Mouse (Mus musculus) midbrain, embryonic 12.5 days (tissue): ENCODE measurements around the gene Shf. TPM values are rescaled to one million over a fixed set of nuclear protein-coding genes. Genes with fewer than 3 reads are reported as not detected.
"Not testable (repeated sequence)": the region's sequence is repeated elsewhere in the genome, so short reads cannot be mapped to it uniquely, and the experiment has no call there.

ENCODE experiments used
- ATAC-seq: fragments of 200-750 bp; cut with Nextera tagmentation; 2 replicates; pipeline ENCODE4 v1.8.0; 2017; ENCODE audit warnings: low read depth, moderate TSS enrichment, moderate library complexity; ENCODE audit not compliant: low FRiP score
- H3K27ac ChIP-seq: fragments of 300-500 bp; sonication (generic); replicated peaks from 2 replicates; pipeline ENCODE4 v1.5.1; 2016; ENCODE audit warnings: mild to moderate bottlenecking
- H3K27me3 ChIP-seq: fragments of 300-500 bp; sonication (generic); 2 replicates; pipeline ENCODE4 v1.6.1; 2016; ENCODE audit warnings: mild to moderate bottlenecking
- H3K36me3 ChIP-seq: fragments of 300-500 bp; sonication (generic); 2 replicates; pipeline ENCODE4 v1.6.1; 2016
- H3K4me1 ChIP-seq: fragments of 300-500 bp; sonication (generic); 2 replicates; pipeline ENCODE4 v1.6.1; 2016
- H3K4me2 ChIP-seq: fragments of 300-500 bp; sonication (generic); replicated peaks from 2 replicates; pipeline ENCODE4 v1.6.1; 2016; ENCODE audit warnings: mild to moderate bottlenecking, moderate library complexity
- H3K4me3 ChIP-seq: fragments of 300-500 bp; sonication (generic); 2 replicates; pipeline ENCODE4 v1.5.1; 2016; ENCODE audit warnings: mild to moderate bottlenecking
- H3K9ac ChIP-seq: fragments of 300-500 bp; sonication (generic); replicated peaks from 2 replicates; pipeline ENCODE4 v1.6.1; 2016; ENCODE audit warnings: mild to moderate bottlenecking, moderate library complexity
- H3K9me3 ChIP-seq: fragments of 300-500 bp; sonication (generic); 2 replicates; pipeline ENCODE4 v1.6.1; 2016; ENCODE audit warnings: mild to moderate bottlenecking
- WGBS: fragments of 180-500 bp; shearing (Covaris S2); methylation state at CpG from one replicate; pipeline ENCODE4 v1.1.7; 2016; 5-methylcytosine and 5-hydroxymethylcytosine counted together
- polyA plus RNA-seq: library from polyadenylated mRNA; unstranded; fragments of >200 nt; fragmentation: Nextera tagmentation; extraction: Ambion mirVana; gene quantifications from 2 replicates; pipeline ENCODE4 v1.2.1, GENCODE M21; 2016

Gene Shf
- polyA plus RNA-seq, 1 experiment from 2014 or later, result 9.2 TPM

DNA sequence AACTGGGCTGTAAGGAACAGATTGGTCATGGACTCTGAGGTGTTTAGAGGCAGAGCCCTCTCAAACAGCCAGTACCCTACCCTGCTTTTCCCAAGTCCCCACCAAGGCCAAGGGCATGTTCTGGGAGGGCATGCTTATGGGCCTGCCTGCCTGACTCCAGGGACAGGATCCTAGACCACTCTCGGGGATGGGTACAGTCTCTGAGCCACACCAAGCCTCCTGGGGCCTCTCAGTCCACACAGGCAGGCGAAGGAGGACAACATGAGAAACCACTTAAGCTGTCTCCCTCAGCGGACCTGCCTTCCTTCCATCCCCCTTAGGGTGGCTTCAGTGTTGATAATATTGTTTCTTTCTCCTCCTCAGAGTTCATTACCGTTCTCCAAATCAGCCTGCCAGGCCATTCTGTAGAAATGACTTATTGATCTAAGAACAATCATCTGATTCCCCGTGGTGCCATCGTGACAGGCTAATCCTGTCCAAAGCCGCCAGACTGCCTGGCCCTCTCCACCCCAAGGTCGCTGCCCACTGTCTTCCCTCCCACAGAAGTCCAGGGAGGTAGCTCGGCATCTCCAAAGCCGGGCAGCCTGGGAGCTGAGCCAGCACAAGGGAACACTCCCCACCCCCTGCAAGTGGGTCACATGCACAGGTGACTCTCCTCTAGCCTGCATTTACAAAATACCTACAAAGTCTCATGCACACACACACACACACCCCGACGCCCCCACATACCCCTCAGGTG, 14.6 kb downstream of the Shf start:
- 59% methylated on average over 12 of the region's 12 CpGs for WGBS
- no peak overlapping the region for H3K4me3 ChIP-seq
- peaks cover 44% of the 10 kb centered on the region for H3K36me3 ChIP-seq
- no peaks in the 10 kb centered on the region; the same call in 1 of the 2 replicates for H3K27me3 ChIP-seq
- H3K9me3 ChIP-seq, result no peaks in the 10 kb centered on the region
- ATAC-seq, result no peak
- H3K27ac ChIP-seq, result peak overlapping the region; percentile 39; the same call in 1 of the 2 replicates
- no peak overlapping the region for H3K4me2 ChIP-seq
- peaks cover 47% of the 10 kb centered on the region for H3K4me1 ChIP-seq
- no peak overlapping the region for H3K9ac ChIP-seq

DNA sequence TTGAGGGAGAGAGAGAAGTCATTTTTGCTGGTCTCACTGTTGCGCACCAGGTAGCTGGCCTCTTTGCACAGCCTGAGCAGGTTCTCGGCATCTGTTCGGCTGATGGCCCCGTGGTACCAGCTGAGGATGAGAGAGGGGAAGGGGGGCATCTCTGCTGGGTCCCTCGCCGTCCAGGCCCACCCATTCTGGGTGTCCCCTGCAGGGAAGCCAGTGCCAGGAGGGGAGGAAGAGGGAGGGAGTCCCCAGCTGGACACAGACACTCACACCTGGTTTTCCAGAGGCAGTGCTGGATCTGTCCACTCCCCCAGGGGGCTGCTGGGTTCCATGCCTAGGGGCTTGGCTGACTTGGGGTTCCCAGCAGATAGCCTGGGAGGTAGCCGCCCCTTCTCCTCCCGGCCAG, 15.2 kb downstream of the Shf start:
- peak overlapping the region; percentile 39; the same call in 1 of the 2 replicates for H3K27ac ChIP-seq
- no peak overlapping the region for H3K4me3 ChIP-seq
- H3K27me3 ChIP-seq, result no peaks in the 10 kb centered on the region; the same call in 1 of the 2 replicates
- H3K36me3 ChIP-seq, result peaks cover 40% of the 10 kb centered on the region
- no peak for ATAC-seq
- peaks cover 51% of the 10 kb centered on the region for H3K4me1 ChIP-seq
- H3K4me2 ChIP-seq, result no peak overlapping the region
- H3K9me3 ChIP-seq, result no peaks in the 10 kb centered on the region
- H3K9ac ChIP-seq, result peak overlapping the region; percentile 31; the same call in 1 of the 2 replicates
- WGBS, result 79% methylated on average over 8 of the region's 8 CpGs

DNA sequence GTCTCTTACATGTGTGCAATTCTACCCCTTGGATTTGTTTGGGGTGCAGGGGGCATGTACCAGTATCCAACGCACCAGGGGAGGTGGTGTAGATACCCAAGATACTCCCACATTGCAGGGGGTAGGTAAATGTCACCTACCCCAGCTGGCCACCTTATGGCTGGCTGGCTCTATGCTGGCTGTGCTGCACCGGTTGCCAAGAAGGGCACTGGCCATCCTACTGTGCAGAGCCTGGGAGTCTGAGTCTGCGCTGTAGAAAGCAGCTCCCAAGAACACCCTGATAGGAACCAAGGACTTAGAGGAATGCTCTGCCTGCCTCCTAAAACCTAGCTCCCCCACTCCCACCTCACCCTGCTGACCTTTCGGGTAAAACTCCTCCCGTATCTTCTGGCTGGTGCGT, 16.0 kb downstream of the Shf start:
- ATAC-seq, result no peak
- Histone ChIP-seq H3K27ac (peak overlapping the region; percentile 35; the same call in 1 of the 2 replicates), H3K4me3 (no peak overlapping the region), H3K4me2 (no peak overlapping the region), H3K9me3 (no peaks in the 10 kb centered on the region), H3K36me3 (peaks cover 38% of the 10 kb centered on the region), H3K4me1 (peaks cover 54% of the 10 kb centered on the region), H3K27me3 (no peaks in the 10 kb centered on the region; the same call in 1 of the 2 replicates), H3K9ac (no peak overlapping the region)
- 87% methylated on average over 6 of the region's 6 CpGs for WGBS

DNA sequence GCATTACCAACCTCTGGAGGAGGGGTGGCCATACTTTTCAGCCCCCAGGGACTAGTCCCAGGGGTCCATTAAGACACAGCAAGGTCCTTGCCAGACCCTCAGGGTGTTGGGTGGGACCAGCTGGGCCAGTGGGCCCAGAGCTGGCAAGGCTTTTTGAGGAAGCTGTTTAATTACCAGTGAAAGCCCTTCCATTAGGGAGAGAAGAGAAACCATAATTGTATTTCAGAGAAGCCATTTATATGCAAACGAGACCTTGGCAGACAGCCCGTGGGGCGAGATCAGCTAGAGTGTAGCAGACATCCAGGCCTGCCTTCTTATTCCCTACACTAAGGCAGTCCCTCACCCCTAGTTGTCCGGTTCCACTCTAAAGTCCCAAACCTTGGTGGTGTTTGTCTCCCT, 17.0 kb downstream of the Shf start:
- Histone ChIP-seq H3K9ac (no peak overlapping the region; the same call in 1 of the 2 replicates), H3K9me3 (no peaks in the 10 kb centered on the region), H3K36me3 (peaks cover 29% of the 10 kb centered on the region), H3K4me2 (no peak overlapping the region), H3K27me3 (no peaks in the 10 kb centered on the region), H3K4me3 (no peak overlapping the region), H3K4me1 (peaks cover 57% of the 10 kb centered on the region), H3K27ac (peak overlapping the region; percentile 83)
- WGBS, result 37% methylated on average over 4 of the region's 4 CpGs
- peak; percentile 8; the same call in 1 of the 2 replicates for ATAC-seq

DNA sequence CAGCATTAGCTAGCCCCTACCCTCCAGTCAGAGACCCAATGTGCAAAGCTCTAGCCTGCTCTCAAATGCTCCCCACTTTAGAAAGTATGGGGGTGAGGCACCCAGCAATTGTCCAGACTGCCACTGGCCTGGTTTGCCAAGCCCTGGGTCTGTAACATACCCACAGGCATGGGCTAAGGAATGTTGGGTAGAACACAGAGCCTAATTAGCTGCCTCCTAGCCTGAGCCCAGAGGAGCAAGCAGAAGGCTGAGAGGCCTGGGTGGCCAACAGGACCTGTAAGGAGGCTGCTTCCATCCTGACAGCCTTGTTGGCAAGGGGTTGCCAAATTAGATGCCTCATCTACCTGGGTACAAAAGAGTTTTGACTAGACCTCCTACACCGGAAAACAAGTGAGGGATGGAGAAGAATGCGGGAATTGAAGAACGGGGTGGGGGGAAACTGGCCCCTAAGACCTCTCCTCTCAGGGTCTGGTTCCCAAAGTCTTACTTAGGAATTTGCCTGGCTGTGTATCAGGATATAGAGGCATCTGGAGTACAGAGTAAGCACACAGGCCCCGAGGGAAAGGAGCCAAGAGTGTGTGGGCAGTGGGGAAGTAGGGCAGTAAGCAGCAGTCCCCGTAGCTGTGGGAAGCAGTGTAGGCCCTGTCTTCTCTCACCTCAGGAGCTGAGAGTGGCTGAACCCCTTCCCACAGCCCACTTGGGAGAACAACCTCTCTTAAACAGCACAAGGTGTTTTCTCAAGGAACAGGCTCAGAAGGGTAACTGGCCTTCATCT, 17.6 kb downstream of the Shf start:
- WGBS, result 69% methylated on average over 5 of the region's 5 CpGs
- Histone ChIP-seq H3K27ac (peak overlapping the region; percentile 83), H3K9ac (no peak overlapping the region; the same call in 1 of the 2 replicates), H3K4me2 (no peak overlapping the region), H3K27me3 (no peaks in the 10 kb centered on the region), H3K9me3 (no peaks in the 10 kb centered on the region), H3K4me3 (no peak overlapping the region), H3K4me1 (peaks cover 57% of the 10 kb centered on the region), H3K36me3 (peaks cover 24% of the 10 kb centered on the region)
- ATAC-seq, result no peak

DNA sequence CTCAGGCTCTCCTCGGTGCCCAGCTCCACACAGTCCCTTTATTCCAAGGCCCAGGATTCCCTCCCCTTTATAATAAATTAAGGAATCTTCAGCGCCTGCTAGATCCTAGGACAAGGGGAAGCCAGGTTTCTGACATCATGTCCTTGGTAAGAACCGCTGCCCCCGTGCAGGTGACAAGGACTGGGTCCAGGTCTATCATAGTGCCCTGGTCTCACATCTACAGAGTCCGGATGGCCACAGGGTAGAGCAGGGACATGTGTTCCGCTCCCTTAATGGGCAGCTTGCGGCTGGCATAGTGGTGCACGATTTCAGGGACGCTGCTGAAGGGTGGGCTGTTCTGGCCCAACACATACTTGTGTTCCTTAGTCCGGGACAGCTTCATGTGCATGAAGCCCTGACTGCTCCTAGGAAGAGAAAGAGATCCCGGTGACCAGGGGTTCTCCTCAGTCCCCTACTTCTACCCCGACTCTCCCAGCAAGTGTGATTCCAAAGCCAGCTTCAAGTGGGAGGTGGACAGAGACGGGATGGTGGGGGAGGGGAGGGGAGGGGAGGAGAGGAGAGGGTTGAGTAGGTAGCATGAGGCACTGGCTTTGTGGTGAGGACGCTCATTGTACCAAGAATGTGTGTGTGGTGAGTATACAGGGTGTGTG, 19.7 kb downstream of the Shf start:
- peak overlapping the region; percentile 99 for H3K27ac ChIP-seq
- WGBS, result 8% methylated on average over 14 of the region's 14 CpGs
- H3K27me3 ChIP-seq, result no peaks in the 10 kb centered on the region
- ATAC-seq, result peak; percentile 67
- H3K4me3 ChIP-seq, result peak overlapping the region; percentile 53
- H3K4me1 ChIP-seq, result peaks cover 50% of the 10 kb centered on the region
- peaks cover 14% of the 10 kb centered on the region for H3K36me3 ChIP-seq
- peak overlapping the region; percentile 85 for H3K9ac ChIP-seq
- H3K9me3 ChIP-seq, result no peaks in the 10 kb centered on the region
- peak overlapping the region; percentile 60 for H3K4me2 ChIP-seq

DNA sequence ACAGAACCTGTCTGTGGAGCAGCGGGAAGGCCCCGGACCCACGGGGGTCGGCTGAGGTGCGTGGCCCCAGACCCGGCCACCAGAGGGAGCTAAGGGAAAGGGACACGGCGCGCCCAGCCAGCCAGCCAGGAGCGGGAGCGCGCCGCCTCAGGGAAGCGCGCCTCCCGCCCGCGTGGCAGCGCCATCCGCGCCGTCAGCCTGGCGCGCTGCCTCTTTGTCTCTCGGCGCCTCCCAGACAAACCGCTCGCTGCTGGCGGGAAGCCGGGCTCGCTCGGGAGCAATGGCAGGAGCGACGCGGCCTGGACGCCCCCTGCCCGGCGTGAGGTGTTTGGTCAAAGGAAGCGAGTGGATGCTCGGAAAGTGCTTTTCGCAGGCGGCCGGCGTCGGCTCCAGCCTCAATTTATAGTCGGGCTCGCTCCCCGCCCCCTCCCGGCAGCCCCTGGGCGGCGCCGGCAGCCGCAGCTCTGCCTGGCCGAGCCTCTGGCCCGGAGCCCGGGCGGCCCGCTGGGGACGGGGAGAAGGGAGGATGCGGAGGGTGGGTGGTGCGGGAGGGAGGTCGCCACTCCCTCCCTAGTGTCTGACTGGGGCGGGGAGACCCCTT, 20.3 kb downstream of the Shf start:
- peak overlapping the region; percentile 53 for H3K4me3 ChIP-seq
- peaks cover 10% of the 10 kb centered on the region for H3K36me3 ChIP-seq
- peak overlapping the region; percentile 60 for H3K4me2 ChIP-seq
- H3K27ac ChIP-seq, result peak overlapping the region; percentile 99
- WGBS, result 0% methylated on average over 50 of the region's 63 CpGs
- ATAC-seq, result peak; percentile 89
- peak overlapping the region; percentile 85 for H3K9ac ChIP-seq
- no peaks in the 10 kb centered on the region for H3K9me3 ChIP-seq
- H3K27me3 ChIP-seq, result no peaks in the 10 kb centered on the region
- peaks cover 43% of the 10 kb centered on the region for H3K4me1 ChIP-seq

DNA sequence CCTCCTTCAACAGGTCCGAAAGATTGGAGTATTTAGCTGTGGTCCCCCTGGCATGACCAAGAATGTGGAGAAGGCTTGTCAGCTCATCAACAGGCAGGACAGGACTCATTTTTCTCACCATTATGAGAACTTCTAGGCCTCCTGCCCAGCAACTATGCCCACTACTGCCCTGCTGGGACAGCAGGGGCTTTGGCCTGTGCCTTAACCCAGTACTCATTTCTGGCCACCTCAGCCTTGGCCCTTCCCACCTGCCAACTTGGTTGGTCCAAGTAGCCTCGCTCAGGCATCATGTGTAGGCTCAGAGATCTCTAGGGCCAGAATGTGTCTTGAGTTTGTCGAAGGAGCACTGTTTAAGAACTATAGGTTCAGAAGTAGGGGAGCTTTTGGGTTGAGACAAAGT, 21.7 kb downstream of the Shf start:
- no peak for ATAC-seq
- H3K9ac ChIP-seq, result no peak overlapping the region
- H3K9me3 ChIP-seq, result no peaks in the 10 kb centered on the region
- no peak overlapping the region for H3K27ac ChIP-seq
- peaks cover 33% of the 10 kb centered on the region for H3K4me1 ChIP-seq
- H3K4me2 ChIP-seq, result no peak overlapping the region
- no peak overlapping the region for H3K4me3 ChIP-seq
- H3K27me3 ChIP-seq, result no peaks in the 10 kb centered on the region
- WGBS, result 93% methylated on average over 3 of the region's 3 CpGs
- no peaks in the 10 kb centered on the region for H3K36me3 ChIP-seq

DNA sequence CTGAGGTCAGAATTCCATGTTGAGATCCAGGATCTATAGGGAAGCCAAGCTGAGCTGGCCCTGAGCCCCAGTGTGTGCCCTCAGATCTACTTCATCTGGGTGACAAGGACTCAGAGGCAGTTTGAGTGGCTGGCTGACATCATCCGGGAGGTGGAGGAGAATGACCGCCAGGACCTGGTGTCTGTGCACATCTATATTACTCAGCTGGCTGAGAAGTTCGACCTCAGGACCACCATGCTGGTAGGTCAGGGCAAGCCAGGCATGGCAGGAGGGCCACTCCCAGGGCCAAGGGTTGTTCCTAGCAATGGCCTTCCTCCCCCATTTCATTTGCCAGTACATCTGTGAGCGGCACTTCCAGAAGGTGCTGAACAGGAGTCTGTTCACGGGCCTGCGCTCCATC, 22.8 kb downstream of the Shf start:
- H3K9ac ChIP-seq, H3K9me3 ChIP-seq, H3K4me2 ChIP-seq, H3K4me3 ChIP-seq, H3K27me3 ChIP-seq, H3K36me3 ChIP-seq, H3K27ac ChIP-seq, ATAC-seq: not testable (repeated sequence)
- 86% methylated on average over 6 of the region's 6 CpGs for WGBS
- peaks cover 22% of the 10 kb centered on the region for H3K4me1 ChIP-seq

DNA sequence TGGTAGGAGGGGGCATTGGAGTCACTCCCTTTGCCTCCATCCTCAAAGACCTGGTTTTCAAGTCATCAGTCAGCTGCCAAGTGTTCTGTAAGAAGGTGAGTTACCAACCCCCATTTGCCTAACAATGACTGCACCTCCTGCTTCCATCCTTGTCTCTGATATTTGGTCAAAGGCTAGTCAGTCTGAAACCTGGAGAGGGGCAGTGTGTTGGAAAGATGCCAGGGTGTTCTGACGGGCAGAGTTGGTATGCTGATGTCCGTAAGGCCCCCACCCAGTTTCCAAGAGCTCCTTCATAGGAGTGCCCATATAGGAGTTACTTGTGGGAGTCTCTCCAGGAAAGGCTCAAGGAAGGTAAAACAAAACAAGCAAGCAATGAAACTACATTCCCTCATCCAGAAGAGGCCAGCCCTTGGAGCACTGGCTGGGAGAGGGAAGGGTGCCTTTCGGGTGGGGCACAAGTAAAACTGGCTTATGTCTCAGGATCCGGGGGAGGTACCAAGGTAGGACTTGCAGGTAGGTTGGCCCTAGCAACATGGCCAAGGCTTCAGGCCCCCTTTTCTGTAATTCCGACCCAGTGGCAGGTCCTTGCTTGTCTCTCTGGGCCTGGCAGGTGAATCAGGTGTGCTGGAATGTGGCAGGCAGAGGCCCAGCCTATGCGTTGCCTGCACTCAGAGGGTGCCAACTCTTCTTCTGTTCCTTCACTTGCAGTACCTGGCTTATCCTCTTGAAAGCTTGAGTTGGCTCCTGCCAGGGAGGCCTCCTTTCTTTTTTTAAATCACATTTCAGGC, 23.7 kb downstream of the Shf start:
- Histone ChIP-seq H3K9me3 (no peaks in the 10 kb centered on the region), H3K36me3 (no peaks in the 10 kb centered on the region), H3K4me3 (no peak overlapping the region), H3K4me2 (no peak overlapping the region), H3K27ac (no peak overlapping the region), H3K4me1 (peaks cover 19% of the 10 kb centered on the region), H3K9ac (no peak overlapping the region), H3K27me3 (no peaks in the 10 kb centered on the region)
- ATAC-seq, result no peak
- 78% methylated on average over 6 of the region's 6 CpGs for WGBS

DNA sequence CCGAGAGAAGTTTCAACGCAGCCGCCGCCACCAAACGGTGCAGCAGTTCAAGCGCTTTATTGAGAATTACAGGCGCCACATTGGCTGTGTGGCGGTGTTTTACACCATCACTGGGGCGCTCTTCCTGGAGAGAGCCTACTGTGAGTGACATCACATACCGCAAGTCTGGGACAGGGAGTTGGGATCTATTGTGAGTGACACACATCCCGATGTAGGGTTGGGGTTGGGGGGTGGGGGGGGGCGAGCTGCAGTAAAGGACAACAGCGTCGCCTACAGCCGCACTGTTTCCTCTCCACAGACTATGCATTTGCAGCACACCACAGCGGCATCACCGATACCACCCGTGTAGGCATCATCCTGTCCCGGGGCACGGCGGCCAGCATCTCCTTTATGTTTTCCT, 31.7 kb downstream of the Shf start:
- peak overlapping the region; percentile 14; the same call in 1 of the 2 replicates for H3K4me3 ChIP-seq
- no peak overlapping the region for H3K27ac ChIP-seq
- peak; percentile 52; the same call in 1 of the 2 replicates for ATAC-seq
- H3K4me1 ChIP-seq, result no peaks in the 10 kb centered on the region
- H3K27me3 ChIP-seq, result peaks cover 20% of the 10 kb centered on the region
- 70% methylated on average over 21 of the region's 21 CpGs for WGBS
- no peaks in the 10 kb centered on the region for H3K36me3 ChIP-seq
- peak overlapping the region; percentile 38 for H3K4me2 ChIP-seq
- no peaks in the 10 kb centered on the region for H3K9me3 ChIP-seq
- no peak overlapping the region for H3K9ac ChIP-seq
